Mouse (Mus musculus) testis, adult 2 months (tissue): ENCODE results near the gene Pwp2.

Source experiments
- CTCF ChIP-seq: fragments of 200-500 bp; IDR thresholded peaks from 2 replicates; pipeline ENCODE4 v1.5.1; 2012; ENCODE audit warnings: low read depth, mild to moderate bottlenecking, inconsistent platforms, low read length, moderate library complexity; ENCODE audit not compliant: control insufficient read depth, insufficient read depth, insufficient replicate concordance
- POLR2A ChIP-seq: fragments of 200-500 bp; IDR thresholded peaks from 2 replicates; pipeline ENCODE4 v1.6.1; 2012; ENCODE audit warnings: low read depth, mild to moderate bottlenecking, inconsistent platforms, low read length, moderate library complexity; ENCODE audit not compliant: control insufficient read depth

DNA sequence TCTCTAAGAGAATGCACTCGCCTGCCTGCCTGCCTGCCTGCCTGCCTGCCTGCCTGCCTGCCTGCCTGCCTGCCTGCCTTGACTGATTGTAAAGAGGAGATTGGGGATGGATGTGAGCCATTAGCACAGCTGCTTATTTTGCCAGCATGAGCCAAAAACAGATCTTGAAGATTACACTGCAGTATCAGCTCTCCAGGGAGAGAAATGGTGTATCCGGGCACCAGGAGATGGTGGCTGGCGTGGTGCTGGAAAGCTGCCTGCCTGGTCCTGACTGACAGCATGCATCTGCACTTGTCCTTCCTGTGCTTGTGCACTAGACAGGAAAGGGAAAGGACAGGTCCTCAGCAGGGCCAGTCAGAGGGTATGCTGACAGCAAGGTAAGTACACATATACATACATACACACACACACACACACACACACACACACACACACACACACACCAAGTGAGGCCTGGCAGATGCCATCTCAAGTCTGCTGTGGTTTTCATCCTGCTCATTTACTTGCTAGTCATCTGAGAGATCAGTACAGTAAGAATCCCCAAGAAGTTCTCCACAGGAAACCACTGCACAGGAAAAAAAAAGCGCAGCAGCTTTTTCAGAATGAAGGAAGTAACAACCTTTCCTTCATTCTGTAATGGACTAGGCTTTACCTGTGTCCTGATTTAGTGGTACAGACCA is 47.5 kb upstream of the Pwp2 start:
- TF ChIP-seq POLR2A (no peak), CTCF (no peak)
